Mouse (Mus musculus) gastrocnemius, postnatal 10 days (tissue): ENCODE results near the gene Ralbp1. TPM values are rescaled to one million over a fixed set of nuclear protein-coding genes. Genes with fewer than 3 reads are reported as not detected.

Experiments used
- DNase-seq: peaks from one replicate; pipeline ENCODE4 v3.0.0; 2021; ENCODE audit warnings: mixed read lengths
- total RNA-seq, 2 experiments: library from RNA; stranded (reverse); gene quantifications; 2 replicates each; pipeline ENCODE4 v1.2.3; 2021

The Ralbp1 gene
- total RNA-seq, 2 experiments from 2014 or later = 22.2 to 25.2 TPM

DNA sequence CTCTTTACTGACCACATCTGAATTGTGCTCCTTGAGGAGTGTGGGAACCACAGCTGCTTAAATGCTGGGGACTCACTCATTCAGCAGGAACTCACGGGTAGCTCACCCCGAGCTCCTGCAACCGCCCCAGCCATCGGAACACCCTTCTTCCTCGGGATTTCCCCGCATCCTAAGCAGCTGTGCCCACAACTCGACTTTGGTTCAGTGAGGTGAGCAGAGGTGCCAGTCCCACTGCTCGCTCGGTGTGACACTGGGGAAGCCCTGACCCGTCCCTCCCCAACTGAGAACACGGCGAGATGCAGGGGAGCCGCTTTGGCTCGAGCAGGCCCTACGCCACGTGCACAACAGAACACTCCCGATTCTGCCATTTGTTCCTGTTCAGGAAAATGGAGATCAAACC is 35.1 kb downstream of the Ralbp1 start:
- no peak for DNase-seq

DNA sequence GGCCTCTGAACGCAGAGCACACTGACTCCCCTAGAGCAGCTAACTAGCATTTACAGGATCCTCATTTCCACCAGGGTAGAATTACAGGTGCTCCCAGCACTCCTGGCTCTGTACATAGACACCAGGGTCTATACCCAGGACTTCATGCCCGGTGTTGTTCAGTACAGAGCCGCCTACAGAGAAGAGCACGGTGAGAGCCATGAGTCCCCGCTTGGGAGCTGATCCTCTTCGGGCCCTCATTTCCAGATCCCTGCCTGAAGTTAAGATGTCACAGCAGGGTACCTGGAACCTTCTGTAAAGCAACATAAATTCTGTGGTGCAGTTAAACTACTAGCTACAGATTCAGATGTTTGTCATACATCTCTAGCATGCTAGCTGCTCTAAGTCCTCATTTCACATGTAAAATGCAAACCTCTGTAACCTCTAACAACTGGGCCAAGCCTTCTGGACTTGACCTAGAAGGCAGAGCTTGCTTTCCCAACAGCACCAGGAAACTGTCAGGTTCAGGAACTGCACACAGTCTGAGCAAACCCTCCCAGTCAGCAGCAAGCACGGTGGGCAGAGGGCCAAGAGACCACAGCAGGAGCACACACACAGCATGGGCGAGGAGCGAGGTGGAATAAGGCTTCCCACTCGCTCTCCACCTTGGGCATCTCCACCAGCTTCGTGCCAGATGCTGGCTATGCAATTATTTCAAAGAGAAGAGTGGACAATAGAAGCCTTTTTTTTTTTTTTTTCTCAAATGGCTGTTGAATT is 37.7 kb downstream of the Ralbp1 start:
- DNase-seq = no peak

DNA sequence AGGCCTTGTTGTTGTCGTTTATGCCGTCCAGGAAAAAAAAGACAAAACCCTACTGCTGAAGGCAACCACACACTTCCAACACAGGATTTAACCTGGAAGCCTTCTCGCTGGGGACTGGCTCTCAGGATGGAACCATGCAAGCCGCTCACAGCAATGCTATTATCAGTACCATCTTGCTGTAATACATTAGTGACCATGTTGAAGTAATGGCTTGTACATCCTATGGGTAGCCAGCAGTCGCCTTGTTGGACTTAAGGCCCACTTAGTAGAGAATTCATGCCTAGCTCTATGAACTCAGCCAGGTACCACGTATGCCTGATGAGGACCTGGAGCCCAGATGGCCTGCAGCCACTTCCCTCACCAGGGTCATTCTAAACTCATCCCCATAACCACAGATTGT is 40.2 kb downstream of the Ralbp1 start:
- DNase-seq = no peak

DNA sequence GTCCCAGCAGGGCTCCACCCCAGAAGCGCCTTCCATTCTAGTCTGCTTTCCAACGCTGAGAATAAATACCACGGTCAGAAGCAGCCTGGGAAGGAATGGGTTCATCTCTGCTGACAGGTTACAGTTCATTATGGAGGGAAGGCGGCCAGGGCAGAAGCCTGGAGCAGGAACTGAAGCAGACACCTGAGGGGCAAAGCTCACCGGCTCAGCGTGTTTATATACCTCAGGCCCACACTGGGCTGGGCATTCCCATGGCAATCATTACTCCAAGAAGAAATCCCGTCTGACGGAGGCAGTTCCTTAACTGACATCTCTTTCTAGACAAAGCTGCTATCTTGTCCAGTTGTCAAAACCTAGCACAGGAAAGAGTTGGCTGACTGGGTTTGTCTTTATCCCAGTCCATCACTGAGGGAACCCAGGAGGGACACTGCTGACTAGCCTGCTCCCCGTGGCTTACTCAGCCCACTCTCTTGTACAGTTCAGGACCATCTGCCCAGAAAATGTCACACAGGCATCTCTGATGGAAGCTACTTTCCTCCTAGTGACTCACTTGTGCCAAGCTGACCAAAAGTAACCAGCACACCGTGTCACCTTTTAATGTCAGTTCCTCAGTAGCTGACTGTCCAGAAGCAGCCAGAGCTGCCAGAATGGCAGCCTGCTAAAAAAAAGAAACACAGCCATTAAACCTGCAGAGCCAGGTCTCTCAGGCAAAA is 42.8 kb downstream of the Ralbp1 start:
- no peak for DNase-seq

DNA sequence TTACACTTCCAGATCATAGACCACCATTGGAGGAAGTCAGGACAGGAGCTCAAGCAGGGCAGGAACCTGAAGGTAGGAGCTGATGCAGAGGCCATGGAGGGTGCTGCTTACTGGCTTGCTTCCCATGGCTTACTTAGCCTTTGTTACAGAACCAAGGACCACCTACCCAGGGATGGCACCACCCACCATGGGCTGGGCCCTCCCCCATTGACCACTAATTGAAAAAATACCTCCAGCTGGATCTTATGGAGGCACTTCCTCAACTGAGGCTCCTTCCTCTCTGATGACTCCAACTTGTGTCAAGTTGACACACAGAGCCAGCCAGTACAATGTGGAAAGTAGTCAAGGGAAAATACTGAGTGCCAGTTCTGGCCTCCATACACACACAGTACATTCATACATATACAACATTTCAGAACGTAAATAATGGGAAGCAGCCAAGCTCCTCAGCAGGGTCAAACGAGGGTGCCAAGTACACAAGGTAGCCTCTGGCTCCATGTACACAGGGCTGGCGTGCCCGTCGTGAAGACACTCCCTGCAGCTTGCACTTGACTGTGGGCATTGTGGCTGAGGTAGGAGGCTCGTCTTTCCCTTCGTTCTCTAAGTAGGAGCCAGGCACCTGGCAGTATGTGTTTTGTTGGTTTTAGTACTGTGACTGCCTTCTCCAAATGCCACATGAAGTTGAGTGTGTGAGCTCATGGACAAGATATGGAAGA is 45.9 kb downstream of the Ralbp1 start:
- no peak for DNase-seq

DNA sequence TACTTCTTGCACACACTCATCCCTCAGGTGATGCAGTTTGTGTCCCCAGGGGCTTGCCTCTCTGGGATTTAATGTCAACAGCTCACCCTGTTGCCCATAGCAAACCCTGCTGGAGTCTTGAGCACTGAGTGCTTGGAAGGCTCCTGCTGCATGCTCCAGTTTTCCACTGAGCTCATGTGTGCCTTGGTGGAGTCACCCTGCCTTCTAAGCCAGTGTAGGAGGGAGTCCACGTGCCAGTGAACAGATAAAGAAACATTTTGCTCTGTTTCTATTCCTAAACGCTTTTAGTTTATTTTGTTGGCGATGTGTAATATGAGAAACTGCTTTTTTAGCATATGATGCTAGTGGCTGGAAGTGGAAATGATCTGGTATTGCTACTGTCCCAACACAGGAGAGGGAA is 48.9 kb downstream of the Ralbp1 start:
- no peak for DNase-seq

DNA sequence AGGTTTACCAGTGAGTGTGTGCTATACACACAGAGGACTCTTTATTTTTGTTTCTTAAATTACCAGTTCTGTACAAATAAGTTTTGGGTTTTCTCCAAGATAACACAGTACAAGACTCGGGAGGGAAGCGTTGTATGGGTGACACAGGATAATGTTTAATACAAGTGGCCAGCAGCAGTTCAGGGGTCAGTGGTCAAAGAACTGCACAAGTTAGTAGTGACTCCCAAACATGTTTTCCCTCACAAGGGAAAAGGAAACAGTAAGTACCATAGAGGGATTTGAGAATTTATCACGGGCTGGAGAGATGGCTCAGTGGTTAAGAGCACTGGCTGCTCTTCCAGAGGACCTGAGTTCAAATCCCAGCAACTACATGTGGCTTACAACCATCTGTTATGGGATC is 51.7 kb downstream of the Ralbp1 start:
- no peak for DNase-seq

DNA sequence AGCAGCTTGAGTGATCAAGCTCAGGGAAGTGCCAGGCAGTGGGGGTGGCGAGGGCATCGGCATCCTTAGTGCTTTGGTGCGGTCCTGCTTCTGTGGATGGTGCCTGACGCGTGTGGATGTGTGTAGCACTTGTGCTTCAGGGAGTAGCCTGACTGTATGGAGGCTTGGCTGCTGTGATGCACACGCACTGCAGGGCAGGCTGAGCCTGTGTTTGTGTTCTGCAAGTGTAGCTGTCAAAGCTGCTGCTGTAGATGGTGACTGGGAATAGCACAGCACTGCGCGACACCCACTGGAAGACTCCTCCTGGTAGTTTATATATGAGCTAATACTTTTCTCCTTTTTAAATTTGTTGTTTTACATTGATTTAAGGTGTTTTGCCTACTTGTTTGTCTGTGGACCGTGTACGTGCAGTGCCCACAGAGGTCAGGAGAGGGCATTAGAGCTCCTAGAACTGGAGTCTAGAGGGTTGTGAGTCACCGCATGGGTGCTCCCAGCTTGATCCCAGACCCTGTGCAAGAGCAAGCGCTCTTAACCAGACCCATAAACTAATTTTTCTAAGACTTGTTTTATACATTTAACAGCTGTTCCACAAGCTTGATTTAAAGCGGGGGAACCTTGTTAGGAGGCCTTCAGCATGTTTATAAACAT is 55.3 kb downstream of the Ralbp1 start:
- no peak for DNase-seq

DNA sequence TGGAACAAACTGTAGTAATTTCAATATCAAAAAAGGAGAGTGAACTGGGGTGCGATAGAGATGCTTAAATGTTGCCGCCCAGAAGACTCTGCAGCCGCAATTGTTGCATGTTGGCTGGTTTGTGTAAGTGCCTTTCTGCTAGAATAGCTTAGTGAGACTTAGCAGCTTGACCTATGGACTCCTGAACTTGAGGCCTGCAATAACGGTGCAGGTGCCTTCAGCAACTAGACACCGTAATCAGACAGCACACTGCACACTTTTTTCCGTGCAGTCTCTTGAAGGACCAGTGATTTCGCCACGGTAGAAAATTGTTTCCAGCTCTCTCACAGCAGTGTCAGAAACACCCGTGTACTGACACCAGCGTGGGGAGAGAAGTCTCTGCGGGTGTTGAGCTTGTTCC is 56.6 kb downstream of the Ralbp1 start:
- DNase-seq = no peak

DNA sequence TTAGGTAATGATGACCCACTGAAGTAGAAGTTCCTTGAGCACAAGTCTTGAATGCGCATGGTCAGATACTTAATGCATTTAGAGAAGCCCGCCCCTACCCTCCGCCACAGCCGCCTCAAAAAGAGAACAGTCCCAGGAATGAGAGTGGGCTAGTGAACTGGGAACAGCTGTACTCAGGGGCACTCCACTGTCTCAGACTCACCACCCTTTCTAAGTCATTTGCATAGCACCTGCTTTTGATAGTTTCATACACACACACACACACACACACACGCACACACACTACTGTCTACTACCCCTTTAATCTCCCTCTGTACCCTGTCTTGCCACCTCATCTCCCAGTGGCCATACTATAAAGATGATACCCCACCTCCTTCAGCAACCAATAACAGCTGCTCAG is 57.7 kb downstream of the Ralbp1 start:
- DNase-seq = no peak

DNA sequence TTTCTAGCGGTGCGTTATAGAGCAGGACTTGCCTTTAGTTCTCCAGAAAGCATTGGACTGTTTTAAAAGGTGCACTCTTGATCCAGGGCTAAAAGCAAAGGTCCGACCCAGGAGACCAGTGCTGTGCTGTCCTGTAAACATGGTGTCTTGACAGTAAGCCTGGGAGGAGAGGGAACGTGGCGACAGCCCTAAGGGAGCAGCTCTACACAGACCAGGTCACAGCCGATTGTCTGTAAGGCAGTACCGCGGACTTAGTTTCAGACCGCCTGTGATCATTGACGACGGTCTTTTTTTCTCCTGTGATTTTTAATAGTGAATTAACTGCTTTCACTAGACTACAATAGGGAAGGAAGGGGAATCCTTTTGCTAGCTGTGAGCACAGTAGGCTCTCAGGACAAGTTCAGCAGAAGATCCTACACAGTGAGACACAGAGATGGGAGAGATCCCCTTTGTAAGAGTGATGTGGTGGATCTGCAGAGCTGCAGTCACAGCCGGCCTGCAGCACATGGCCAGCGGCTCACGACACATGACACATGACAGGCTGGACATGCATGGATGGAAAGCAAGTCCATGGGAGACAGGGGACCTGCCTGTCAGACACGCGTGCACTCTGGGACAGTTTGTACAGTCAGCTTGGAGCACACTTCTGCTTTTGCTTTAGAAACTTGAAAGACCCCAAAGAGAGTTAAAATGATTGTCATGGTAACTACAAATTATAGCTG is 58.3 kb downstream of the Ralbp1 start:
- DNase-seq = no peak

DNA sequence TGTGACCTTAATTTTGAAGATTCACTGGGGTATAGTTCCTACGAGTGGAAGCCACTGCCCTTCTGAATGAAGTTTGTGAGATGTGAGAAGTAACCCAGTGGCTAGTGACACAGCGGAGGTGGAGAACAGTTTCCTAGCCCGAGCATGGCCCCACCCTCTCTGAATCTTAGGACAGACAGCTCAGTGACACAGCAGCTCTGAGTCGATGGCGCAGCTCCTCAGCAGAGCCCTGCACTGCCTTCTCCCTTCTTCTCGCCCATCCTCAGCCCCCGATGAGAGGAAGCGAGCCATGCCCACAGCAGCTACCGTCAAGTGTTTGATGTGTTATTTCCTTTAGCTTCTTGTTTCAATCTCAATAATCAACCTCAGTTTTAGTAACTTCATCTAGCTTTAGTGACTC is 59.3 kb downstream of the Ralbp1 start:
- DNase-seq = no peak

DNA sequence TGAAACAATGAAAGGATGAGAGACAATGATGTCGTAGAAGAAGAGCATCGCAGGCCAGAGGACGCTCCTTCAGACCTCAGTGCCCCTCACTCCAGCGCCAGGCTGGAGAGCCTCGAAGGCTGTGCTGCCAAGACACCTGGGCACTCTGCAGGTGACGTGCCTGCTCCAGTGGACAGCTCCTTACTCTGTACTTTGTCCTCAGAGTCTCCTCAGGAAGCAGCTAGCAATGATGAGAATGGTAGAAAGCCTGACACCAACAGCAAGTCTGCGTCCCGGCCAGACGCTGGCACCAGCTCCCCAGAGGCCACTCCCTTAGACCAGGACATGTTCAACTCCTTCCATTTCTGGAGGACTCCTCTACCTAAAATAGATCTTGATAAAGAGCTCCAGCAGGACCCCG is 61.4 kb downstream of the Ralbp1 start:
- DNase-seq = no peak

DNA sequence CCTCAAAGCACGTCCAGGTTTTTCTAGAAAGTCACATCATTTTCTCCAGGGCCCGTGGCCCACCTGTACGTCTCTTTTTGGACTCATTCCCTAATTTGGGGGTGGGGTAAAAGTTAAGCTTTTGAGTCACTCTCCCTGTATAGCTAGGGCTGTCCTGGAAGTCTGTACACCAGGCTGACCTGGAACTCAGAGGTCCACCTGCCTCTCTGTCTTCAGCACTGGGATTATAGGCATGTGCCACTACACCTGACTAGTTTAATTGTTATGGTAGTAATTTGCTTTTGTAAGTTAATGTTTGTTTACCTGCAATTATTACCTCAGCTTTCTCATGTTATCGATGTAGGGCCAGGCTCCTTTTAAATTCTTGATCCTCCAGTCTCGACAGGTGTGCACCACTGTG is 63.2 kb downstream of the Ralbp1 start:
- no peak for DNase-seq

DNA sequence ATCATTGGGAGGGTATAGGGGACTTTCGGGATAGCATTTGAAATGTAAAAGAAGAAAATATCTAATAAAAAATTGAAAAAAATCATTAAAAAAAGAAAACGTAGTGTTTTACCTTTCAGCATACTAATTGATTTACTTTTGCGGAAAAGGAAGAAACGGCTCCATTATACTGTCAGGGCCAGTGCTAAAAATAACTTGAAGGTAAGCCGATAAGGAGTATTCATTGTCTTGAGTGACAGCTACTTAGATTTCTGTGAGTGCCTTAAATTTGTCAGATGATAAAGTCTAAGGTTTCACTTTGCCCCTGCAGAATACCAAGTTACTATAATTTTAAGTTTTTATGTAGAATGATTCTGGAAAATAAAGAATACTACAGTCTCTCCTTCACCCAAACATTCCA is 65.4 kb downstream of the Ralbp1 start:
- DNase-seq = no peak

DNA sequence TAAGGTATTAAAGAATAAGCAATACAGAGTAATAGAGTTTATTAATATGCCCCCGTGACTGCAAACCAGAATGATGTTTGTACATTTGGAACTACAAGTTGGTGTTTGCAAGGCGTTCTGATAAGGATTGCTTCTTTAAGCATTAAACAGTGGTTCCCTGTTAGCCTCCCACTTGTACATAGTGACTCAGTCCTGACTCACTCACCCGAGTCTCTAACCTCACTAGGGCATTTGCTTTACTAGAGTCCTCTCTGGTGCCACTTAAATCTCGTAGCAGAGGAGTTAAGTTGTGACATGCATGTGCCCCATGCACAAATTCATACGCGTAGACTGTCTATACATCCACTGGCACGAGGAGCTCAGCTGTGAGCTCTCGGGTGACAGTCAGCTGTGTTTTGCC is 71.8 kb downstream of the Ralbp1 start:
- DNase-seq = no peak

DNA sequence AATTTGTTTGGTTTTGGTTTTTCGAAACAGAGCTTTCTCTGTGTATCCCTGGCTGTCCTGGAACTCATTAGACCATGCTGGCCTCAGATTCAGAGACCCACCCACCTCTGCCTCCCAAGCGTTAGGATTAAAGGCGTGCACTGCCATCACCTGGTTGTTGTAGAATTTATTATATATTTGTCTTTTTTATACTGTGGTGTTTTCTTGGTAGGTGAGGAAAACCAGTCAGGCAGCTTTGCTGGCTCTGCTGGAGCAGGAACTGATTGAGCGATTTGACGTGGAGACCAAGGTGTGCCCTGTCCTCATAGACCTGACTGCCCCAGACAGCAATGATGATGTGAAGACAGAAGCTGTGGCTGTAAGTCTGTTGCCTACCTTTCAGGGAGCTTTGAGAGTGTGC is 74.6 kb downstream of the Ralbp1 start:
- no peak for DNase-seq

DNA sequence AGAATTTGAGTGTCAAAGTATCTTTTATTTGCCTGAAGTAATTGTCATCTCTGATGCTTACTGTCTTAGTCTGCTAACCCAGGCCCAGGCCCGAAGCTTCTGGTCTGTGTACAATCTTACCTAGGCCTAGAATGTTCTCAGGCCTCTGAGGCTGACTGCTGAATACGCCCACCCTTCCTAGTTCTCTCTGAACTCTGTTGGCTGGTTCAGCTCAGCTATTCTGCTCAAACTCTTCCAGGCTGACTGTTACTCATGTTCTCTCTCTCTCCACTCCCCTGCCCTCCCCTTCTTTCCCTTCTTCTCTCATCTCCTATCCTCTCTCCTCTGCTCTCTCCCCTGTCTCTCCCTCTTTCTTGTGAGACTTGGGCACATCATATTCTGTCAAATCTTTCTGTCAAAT is 79.2 kb downstream of the Ralbp1 start:
- no peak for DNase-seq

DNA sequence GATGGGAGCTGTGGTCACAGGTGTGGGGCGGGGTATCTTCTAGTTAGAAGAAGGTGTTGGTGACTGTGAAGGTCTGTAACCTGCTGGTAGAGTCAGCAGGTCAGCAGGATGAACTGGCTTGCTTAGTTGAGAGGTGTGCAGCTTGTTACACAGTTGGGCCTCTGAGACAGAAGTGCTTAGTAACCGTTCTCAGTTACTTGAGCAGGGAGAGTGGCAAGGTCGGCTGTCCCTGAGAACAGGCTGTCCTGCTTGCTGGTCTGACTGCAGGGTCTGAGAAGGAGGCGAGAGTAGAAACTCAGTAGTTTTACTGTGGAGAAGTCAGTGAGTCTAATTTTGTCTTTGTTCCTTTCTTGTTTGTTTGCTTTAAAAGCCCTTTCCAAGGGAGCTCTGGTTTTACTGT is 79.6 kb downstream of the Ralbp1 start:
- no peak for DNase-seq

DNA sequence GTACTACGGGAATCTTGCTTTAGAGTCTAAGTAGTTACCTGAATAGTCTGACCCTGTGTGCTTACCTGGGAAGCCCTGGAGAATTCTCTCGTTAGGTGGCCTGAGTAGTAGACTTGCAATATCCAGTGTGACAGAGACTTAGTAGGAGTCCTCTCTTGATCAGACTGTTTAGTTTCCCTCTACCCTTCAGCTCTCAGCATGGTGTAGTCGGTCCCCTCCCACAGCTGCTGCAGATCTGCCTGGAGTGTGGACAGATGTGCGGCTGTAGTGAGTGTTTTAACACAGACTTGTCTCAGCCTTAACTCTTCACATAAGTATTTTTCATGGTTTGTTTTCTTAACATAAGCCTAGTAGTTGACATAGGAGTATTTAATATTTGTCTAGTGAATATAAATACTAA is 83.6 kb downstream of the Ralbp1 start:
- DNase-seq = no peak

DNA sequence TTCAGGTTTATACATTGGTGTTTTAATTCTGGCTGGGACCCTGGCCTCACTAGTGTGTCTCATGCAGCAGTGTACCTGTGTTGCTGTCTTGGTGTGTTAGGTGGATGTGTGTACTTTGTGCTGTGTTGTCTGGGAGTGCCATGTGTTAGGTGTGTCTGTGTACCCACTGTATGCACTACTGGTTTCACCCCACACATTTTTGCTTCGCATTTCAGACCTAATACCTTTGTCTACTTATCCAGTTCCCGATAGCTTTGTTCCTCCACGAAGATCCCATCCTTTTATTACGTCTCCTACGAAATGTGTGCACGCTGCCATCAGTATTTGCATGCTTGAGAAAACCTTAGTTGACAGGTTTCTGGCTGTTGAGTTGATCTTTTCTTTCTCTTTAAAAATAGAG is 85.1 kb downstream of the Ralbp1 start:
- no peak for DNase-seq

DNA sequence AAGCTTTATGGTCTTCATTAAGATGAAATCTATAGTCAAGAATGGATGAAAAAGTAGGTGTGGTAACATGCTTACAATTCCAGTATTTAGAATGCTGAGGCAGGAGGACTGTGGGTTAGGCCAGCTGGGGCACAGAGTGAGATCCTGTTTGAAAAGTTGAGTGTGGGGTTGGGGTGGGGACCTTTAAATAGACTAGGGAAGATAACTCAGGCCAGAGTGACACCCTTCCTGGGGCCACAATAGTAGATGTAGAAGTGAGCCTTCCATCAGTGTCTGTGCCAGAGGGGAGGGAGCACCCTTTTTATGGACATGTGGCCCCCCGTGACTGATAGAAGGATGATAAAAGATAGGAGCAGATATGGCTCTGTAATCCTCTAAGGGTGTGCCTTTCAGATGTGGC is 86.2 kb downstream of the Ralbp1 start:
- no peak for DNase-seq
